Mouse (Mus musculus) urinary bladder, adult 18-20 months (tissue): Measurements from ENCODE around the gene Syt17.
A peak's percentile ranks its signal among the peaks of the same experiment; 100 is the strongest.

Experiments
- DNase-seq, 2 experiments: peaks; one replicate each; pipeline ENCODE4 v3.0.0; 2022; ENCODE audit warnings: low spot score in 2 of 2, mixed read lengths in 2 of 2

Syt17 gene

DNA sequence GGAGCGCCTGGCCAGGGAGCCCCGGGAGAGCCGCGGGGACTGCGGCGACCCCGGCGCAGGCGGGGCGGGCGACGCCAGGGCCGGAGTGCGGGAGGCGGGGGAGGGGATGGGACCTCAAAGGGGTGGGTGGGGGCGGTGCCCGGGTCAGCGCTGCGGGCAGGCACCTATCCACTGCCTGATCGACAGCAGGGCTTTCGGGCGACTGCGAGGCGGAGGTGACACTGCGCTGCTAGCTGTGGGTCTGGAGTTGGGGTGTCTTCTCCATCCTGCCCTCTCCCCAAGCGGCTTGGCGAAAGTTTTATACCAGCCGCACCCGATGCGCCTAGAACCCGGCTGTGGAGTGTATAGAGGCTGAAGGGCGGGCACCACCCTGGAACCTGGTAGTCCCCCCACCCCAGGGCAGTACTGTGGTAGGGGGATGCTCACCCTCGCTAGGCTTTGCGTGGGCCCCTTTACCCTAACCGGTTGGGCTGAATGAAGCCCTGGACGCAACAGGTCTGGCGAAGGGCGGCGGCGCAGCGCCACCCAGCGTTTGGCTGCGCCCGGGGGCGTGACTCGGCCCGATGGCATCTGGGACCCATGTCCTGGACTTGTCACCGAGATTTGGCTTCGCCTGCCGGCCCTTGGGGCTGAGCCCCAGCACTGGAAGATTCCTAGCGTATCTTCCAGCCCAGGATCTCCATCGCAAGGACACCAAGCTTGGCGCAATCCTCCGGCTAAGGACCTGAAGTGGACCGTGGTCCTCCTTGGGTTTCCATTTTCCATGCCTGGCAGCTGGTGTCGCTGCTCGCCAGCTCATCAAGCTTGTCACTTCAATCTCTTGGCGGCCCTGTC, at the start of gene Syt17:
Gene Syt17, minus strand, starts transcription at position 89 of the 834 bp plus-strand sequence.
- peak; percentile 55 to 86 for DNase-seq

DNA sequence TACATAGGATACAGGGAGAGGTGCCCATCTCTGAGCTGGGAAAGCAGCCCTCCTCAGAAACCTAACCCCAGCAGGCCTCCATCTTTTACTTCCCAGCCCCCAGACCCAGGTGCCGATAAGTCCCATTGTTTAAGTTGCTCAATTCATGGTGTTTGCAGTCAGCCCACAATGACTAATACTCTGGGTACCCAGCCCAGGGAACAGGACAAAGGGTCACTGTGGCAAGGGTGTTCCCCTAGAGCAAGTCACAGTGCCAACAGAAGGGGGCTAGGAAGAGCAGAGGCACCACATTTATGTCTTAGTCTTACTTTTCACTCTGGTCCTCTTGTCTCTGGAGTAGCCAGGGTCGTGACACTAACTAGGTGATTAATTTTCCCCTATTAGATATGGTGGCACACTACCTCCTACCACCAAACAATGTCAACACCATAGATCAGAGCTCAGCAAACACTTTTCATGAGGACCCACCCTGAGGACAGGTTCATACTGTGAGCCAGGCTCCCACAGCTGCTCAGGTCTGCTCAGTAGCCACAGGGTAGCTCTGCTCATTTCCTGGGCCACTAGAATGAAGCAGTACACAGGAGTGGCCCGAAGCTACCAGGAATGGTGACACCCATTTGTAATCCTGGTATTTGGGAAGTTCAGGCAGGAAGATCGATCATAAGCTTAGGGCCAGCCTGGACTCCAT, 47.0 kb upstream of the Syt17 start:
- DNase-seq, result peak in 1 of 2 experiments; percentile 23

DNA sequence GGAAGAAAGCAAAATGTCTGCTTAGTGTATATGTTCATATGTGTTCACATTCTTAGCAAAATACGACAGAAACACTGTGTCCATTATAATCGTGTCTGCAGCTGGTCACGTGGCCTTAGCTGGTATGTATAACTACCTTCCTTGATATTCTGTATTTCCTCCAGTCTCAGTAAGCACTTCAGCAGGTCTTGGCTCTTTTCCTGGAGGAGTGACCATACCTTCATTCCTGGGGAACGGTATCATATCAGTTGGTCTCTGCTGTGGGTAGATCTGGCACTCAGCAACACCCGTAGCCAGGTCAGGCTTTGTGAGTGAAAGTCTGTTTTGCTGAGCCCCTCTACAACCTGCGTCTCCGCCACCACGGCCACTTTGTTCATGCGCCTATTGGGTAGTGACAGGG, 45.9 kb upstream of the Syt17 start:
- DNase-seq, result no peak

DNA sequence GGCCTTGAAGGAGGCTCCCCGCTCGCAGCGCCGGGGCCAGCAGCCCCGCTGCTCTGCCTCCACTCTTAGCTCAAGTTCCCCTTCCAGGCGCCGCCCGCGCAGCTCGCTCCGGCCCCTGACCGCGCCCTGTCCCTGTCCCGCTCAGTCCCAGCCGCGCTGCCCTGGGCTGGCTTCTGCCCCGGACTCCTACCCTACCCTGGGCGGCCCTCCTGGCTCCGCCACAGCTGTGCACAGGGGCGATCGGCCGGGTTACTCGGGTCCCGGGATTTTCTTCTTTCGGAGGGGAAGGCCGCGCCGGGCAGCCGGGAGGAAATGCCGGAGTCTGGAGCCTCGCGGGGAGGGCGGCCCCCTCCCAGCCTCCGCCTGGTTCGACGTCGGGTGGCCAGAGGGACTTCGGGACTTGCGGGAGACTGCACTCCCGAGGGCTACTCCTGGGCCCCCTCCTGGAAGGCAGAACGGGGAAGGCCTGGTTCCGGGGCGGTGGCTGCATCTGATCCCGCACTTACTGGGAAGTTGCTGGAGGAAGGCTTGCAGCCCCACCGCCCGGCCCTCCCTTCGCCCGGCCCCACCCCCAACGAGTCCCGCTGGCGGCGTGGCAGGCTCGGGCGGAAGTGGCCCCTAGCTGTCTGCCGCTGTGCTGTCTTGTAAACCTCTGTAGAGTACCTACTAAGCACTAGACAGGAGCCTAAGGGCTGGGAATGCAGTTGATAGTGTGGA, 43.6 kb upstream of the Syt17 start, which contains the start of gene Itpripl2:
Gene Itpripl2, minus strand, starts transcription at position 545 of the 717 bp plus-strand sequence.
- DNase-seq, result peak; percentile 83 to 85

DNA sequence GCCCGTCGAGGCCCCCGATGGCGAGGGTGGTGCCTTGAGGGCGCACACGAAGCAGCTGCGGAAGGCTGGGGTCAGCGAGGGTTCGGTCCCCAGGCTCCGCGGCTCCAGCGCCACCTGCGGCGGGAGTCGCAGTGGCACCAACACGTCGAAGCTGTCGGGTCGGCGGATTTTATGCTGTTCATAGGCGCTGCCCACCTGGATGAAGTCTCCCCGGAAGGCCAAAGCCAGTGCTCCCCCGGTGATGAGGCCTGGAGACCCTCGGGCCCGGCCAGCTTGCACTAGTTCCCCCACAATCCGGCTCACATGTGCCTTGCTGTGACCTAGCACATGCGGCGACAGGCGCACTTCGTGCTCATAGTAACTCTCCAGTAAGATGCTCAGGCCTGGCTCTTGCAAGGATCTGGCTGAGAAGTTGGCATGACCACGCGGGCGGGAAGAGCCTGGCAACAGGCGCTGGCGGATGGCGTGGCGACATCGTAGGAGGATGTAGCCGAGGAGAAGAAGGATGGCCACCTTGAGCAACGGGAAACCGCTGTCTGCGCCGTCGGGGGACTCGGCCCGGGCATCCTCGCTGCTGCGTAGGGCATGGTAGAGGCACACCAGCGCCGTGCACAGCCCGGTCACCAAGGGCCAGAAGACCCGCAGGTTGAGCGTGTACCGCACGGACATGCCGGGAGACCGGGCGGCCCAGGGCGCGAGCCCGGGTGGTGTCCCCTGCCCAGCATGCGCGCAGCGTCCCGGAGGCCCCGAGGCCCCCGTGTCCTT, 42.8 kb upstream of the Syt17 start:
- no peak for DNase-seq

DNA sequence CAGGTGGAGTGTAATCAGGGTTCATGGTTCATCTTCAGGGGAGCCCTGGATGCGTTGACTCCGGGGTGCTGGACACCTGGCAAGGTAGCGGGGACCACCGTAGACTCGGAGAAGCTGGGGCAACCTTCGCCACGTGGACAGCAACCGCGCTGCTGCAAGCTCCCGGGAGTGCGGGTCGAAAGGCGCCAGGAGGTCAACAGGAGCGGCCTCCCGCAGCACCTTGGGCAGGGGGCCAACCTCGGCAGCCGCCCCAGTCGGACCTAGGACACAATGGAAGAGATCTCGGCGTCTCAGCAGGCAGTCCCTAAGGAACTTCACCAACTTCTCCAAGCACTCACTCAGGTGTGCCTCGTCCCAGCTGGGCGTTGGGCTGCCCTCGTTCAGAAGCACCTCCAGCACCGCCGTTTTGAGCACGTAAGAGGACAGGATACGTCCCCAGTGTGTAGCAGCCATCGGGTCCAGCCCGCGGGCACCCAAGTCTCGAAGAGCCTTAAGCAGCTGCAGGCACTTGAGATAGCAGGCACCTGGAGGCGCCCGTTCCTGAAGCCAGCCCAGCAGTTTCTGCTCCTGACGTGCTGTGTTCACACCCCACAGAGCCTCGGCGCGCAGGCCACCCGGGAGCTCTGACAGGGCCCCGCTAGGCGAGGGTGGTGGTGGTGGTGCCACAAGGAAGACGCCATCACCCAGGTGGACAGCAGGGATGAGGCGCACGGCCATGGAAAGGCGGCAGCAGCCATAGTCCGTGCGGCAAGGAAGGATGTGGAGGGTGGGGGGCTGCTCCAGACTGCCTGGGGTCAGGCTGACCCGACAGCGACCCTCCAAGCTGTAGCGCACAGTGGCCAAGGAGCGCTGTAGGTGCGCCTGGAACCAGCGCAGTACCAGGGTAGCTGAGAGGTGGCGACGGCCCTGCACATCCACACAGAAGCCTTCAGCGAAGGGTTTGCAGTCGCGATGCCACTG, 42.0 kb upstream of the Syt17 start:
- DNase-seq, result no peak

DNA sequence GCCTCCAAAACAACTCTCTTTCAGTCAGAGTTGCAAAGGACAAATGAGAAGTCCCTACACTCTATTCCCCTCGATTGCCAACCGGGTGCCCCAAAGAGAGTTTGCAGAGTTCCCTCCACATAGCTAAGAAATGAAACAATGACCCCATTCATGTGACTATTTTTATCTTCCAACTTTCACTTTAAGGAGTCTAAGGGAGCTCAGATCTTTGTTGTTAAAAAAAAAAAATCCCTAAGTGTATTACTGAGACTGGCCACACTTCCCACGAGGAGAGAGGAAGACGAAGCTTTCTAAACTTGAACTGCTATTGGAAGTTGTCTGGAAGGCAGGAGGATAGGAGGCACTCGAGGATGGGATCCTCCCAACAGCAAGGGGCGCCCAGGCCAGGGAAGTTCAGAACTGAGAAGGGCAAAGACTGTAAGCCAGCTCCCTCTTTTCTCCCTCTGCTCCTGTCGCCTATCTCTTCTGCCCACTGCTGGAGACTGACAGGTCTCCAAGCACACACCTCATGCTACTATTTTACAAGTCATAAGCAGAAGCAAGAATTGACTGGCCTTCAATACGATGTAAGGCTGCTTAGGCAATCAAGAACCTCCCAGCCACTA, 40.1 kb upstream of the Syt17 start:
- DNase-seq, result no peak

DNA sequence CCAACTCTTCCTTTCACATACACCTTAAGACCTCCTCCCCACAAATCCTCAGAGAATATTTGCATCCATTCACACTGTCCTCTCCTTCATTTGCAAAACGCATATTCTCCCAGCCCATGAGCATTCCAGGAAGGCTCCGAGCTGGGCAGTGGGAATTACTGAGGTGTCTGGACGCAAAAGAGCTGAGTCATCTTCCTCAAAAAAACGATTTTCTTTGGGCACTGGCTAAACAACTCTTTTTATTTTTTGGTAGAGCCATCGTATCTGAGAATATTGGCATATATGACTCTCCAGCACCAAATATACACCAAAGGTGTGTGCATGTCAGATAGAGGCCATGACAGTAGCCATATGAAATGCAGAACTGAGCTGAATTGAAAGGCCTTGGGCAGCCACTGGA, 38.9 kb upstream of the Syt17 start:
- no peak for DNase-seq

DNA sequence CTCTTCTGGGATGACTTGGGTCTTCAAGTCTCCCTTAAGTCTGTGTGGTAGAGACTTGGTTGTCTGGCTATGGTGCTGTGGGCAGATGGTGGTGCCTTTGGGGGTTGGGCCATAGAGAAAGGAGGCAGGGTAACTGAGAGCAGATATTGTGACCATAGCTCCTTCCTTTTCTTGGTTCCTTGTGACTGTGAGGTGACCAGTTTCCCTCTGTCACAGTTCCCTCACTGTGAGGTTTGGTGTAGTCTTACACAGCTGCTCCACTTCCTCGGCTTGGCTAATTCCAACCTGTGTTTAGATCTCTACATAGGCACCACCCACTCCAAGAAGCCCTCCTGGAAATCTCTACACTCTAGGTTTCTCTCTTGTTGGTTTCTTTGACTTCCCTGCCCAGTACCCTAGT, 36.0 kb upstream of the Syt17 start:
- DNase-seq, result no peak

DNA sequence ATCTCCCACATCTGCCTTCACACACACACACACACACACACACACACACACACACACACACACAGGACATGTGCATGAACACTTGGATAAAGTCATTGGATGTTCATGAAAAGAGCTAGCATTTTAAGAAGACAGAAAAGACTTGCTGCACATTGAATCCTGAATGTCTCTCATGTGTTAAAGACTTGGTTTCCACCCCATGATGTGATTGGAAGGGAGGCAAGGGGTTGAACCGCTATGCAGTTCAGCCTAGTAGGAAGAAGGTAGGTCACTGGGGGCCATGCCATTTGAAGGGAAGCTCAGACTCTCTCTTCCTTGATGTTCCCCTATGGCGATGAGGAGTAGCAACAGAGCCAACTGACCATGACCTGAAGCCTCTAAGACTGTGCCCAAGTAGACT, 34.0 kb upstream of the Syt17 start:
- DNase-seq, result no peak

DNA sequence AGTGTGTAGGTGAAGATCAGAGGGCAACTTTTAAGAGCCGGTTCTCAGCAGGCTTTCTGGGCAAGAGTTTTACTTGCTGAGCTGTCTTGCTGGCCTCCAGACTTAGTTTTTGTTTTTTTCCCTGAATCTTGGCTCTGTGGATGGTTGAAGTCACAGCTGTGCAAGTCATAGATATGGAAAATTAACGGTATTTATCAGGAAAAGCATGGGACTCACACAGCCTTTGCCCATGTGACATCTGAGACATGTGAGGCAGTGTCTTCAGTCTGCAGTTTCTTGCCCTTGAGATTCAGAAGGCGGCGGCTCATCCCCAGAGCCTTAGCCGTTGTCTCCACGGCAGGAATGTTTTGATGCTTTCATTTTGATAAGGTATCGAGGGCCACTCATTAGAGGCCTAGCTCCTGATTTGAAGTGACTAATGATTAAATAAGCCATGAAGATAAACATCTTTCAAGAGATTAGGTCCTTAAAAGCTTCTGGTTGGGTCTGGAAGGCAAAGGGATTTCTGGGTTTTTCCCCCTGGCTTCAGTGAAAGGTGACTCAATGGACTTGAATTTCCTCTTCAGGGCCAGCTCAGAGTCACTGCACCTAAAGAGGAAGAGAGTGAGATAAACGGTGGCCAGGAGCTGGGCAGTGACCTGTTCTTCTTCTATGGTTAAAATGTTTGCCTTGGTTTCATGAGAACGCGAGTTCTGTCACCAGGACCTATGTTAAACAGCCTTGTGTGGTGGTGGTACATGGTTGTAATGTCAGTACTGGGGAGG, 33.2 kb upstream of the Syt17 start:
- no peak for DNase-seq

DNA sequence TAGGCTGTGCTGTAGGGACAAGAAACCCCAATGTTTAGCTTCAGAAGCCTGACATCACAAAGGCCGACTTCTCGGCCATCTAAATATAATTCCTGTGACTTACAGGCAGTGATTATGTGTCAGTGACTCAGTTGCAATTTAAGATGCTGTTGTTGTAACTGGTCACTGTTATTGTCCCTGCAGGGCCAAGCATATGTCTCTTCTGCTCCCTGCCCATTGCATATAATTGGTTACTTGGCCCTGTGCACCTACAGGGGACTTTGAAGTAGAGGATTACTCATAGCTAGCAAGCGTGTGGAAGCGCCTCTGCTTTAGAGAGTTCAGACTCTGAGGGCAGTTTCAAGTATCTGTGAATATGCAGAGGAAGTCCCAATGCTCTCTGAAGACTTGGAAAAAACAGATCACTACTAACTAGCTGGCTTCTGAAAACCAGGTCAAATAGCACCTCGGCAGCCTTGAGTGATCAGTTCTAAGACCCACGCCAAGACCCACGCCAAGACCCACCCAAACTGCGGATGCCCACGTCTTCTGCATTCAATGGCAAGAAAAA, 32.2 kb upstream of the Syt17 start:
- no peak for DNase-seq

DNA sequence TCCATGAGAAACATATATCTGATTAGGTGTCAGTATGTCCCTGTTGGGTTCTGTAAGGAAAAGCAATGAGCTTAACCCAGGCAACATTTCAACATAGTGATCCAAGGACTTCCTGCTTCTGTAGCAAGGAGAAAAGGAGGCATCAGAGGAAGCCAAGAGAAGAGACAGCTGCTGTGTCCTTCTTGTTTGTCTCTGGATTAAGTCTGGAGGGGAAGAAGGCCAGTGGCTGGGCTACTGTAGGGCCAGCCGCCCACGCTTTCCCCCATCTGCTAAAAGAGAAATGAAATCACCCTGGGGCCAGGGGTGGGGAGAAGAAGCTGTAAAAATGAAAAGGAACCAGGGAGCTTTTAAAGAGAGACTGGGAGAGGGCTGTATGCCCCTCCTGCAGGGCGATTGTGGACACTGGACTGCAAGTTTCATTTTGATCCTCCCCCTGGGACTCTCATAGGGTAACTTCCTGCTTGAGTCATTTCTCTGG, 30.9 kb upstream of the Syt17 start:
- peak in 1 of 2 experiments; percentile 69 for DNase-seq

DNA sequence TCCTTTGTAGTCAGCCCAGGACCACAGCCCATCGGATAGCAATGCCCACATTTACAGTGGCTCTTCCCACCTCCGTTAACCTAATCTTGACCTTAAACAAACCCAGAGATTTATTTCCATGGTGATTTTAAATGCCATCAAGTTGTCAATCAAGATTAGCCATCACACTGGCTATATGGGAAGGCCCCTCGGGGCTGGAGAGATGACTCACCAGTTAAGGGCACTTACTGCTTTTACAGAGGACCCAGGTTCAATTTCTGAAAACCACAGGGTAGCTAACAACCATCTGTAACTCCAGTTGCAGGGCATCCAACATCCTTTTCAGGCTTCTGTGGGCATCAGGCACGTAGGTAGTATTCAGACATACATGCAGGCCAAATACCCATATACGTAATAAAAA, 28.4 kb upstream of the Syt17 start:
- DNase-seq, result no peak

DNA sequence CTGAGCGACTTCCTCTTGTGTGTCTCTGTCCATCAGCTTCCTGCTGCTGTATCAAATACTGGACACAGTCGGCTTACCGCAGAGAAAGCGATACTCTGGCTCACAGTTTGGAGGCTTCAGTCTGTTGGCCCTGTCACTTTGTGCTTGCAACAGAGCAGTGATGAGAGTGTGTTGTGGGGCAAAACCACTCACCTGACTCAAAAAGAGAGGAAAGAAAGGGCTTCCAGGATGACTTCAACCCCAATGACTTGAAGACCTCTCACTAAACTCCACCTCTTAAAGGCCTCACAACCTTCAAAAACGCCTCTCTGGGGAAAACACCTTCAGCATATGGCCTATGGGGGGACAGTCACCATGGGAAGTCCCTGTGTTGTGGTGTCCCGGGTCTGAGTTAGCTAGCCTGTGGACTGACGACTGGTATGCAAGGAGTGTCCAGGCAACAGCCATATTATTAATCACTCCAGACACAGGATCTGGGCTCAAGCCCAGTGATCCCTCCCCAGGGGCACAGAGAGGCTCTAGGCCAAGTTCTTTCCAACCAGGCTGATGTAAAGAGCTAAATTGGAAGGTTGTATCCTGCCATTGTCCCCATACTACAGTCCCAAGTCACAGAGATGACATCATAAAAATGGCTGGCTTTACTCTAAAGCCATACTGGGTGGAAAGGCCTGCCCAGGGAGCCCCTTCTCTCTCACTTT, 27.1 kb upstream of the Syt17 start:
- DNase-seq, result no peak

DNA sequence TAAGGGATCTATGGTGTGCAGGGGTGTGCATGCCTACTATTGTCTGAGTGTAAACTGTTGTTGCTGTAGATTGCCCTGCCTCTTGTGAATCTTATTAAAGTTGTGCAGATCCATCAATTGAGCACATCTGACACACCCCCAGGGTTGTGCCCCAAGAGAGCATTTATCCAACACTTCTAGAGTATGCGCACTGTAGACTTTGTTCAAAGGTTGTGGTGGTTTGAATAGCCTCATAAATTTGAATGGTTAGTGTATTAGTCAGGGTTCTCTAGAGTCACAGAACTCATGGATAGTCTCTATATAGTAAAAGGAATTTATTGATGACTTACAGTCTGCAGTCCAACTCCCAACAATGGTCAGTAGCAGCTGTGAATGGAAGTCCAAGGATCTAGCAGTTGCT, 24.9 kb upstream of the Syt17 start:
- no peak for DNase-seq

DNA sequence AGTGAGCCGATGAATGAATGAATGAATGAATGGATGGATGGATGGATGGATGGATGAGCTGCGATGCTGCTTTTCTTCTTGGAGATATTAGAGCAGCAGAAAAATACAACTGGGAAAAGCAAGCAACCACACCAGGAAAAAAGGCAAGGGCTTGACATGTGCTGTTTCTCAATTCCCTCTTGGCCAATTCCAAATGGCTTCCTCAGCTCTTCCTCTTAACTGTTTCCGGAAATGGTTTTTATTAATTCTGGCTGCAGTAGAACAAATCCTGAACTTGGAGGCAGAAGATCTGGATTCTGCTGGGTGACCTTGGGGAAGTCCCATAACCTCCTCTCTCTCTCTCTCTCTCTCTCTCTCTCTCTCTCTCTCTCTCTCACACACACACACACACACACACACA, 20.0 kb upstream of the Syt17 start:
- DNase-seq, result no peak

DNA sequence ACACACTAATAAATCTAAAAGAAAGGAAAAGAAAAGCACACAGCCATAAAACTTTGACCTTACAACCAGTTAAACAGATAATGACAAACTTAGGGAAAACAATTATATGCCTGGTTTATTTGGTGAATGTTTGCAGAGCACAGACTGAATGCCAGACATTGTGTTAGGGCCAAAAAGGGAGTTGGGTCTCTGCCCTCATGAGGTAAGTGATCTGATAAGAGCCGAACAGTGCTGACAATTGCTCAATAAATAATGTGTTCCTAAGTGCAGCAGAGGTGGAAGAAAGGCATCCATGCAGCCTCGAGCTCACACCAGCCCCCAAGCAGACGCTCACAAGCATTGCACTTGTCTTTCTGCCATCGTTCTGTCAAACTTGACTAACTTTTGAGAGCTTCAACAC, 16.4 kb upstream of the Syt17 start:
- no peak for DNase-seq
